Mouse (Mus musculus) macrophage (primary cell): ENCODE results near the gene Zdhhc3. TPM values are rescaled to one million over a fixed set of nuclear protein-coding genes. Genes with fewer than 3 reads are reported as not detected.

ENCODE experiments used
- H3K27ac ChIP-seq: fragments of 350-480 bp; formaldehyde crosslinking; 2 replicates; pipeline ENCODE4 v1.9.0; 2021
- H3K36me3 ChIP-seq: fragments of 350-480 bp; formaldehyde crosslinking; 2 replicates; pipeline ENCODE4 v1.9.0; 2021; ENCODE audit errors: inconsistent target
- H3K4me3 ChIP-seq: fragments of 350-480 bp; formaldehyde crosslinking; 2 replicates; pipeline ENCODE4 v1.9.0; 2021; ENCODE audit errors: inconsistent target
- H3K79me2 ChIP-seq: fragments of 350-480 bp; formaldehyde crosslinking; 2 replicates; pipeline ENCODE4 v1.9.0; 2021; ENCODE audit errors: inconsistent target
- WGBS: methylation state at CpG from one replicate; pipeline ENCODE4 v1.1.7; 2026; ENCODE audit warnings: inconsistent platforms; ENCODE audit not compliant: missing documents; 5-methylcytosine and 5-hydroxymethylcytosine counted together
- polyA plus RNA-seq: library from polyadenylated mRNA; stranded (reverse); fragments of 250-400 nt; gene quantifications from 3 replicates; pipeline ENCODE4 v1.2.4, GENCODE M21; 2018; ENCODE audit warnings: inconsistent platforms

Gene Zdhhc3
- polyA plus RNA-seq, 1 experiment from 2014 or later, result 37.6 TPM

DNA sequence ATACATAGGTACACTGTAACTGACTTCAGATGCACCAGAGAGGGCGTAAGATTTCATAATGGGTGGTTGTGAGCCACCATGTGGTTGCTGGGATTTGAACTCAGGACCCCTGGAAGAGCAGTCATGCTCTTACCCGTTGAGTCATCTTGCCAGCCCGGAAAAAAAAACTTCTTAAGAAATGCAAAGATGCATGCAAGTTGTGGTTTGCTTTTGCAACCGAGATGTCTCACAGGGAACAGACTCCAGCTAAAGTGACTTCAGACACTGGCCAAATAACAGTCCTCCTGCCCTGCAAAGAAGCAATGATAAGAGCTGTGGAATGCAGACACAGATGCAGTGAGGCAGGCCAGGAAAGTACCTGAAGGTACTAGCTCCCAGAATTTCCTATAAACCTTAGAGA lies 22.2 kb downstream of the Zdhhc3 start:
- no peak overlapping the region for H3K4me3 ChIP-seq
- peaks cover 43% of the 10 kb centered on the region for H3K36me3 ChIP-seq
- WGBS, result 38% methylated on average over 4 of the region's 4 CpGs
- no peak overlapping the region for H3K27ac ChIP-seq
- H3K79me2 ChIP-seq, result no peaks in the 10 kb centered on the region

DNA sequence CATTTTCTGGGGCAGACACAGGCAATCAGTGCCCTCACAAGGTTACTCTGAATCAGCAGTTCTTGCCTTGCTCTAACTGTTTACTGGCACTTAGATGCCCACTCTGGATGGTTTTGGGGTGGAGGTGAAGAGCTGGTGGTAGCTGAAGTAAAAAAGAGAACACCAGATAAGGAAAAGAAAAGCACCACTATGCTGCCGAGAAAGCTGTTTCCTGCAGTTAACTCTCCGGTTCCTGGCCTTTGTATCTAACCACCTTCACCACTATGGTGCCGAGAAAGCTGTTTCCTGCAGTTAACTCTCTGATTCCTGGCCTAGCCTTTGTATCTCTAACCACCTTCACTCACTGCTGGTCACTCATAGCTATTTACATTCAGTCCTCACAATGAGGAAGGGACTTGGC lies 25.4 kb downstream of the Zdhhc3 start:
- no peak overlapping the region for H3K4me3 ChIP-seq
- WGBS, result 42% methylated on average over 3 of the region's 3 CpGs
- no peaks in the 10 kb centered on the region for H3K79me2 ChIP-seq
- peaks cover 56% of the 10 kb centered on the region for H3K36me3 ChIP-seq
- no peak overlapping the region for H3K27ac ChIP-seq

DNA sequence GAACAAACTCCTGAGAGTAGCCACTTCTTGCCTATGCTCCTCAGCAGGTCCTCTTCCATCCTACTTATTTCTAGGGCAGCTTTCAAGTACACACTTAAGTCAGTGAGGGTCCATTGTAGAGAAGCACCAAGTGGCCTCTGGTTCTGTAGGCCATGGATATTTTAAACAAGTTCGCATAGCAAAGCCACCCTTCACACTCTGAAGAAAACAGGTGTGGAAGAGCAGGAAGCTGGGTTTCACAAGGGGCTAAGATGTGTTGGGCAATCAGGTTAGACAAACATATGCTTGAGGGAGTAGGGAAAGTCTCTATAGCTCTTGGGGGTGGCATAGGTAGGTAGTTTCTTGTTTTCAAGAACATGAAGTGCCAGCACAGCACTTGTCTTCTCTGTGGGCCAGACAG lies 27.6 kb downstream of the Zdhhc3 start:
- Histone ChIP-seq H3K79me2 (no peaks in the 10 kb centered on the region), H3K4me3 (no peak overlapping the region), H3K27ac (no peak overlapping the region), H3K36me3 (peaks cover 78% of the 10 kb centered on the region)
- 31% methylated on average over 1 of the region's 1 CpGs for whole genome bisulfite sequencing

DNA sequence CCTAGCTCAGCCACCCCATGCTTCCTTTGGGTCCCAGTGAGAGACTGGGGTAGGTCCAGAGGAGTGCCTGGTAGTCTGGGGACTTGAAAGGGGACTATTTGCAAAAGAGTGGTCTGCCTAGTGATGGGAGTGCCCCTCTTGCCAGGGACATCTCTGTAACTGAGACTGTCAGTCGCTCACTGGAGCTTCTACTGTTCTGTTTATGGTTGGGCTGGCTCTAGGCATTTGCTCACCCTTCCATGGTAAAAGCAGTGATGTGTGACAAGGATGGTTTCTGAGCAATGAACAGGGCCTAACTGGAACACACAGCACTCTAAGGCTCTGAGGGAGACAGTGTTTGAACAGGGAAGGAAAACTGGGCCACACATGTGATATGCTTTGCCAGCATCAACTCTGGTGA lies 32.2 kb downstream of the Zdhhc3 start:
- Histone ChIP-seq H3K79me2 (no peaks in the 10 kb centered on the region), H3K36me3 (peaks cover 85% of the 10 kb centered on the region), H3K4me3 (no peak overlapping the region), H3K27ac (no peak overlapping the region)
- WGBS, result 100% methylated on average over 1 of the region's 1 CpGs

DNA sequence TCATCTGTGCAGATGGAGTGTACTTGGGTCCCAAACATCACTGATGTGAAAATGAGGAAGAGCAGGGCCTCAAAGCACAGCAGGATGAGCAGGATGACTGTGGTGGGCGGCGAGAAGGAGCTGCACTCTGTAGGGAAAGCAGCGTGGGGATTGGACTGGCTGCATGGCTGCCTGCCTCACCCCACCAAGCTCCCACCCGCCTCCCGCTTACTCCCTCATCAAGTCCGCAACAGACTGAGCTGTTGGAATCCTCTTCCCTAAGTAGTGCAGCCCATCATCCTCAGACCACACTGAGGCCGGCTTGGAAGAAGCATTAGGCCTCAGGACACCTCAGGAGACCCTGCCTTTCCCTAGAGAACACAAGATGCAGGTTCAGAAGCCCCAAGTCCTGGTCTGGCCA lies 32.6 kb downstream of the Zdhhc3 start:
- Histone ChIP-seq H3K27ac (no peak overlapping the region), H3K79me2 (no peaks in the 10 kb centered on the region), H3K4me3 (no peak overlapping the region), H3K36me3 (peaks cover 80% of the 10 kb centered on the region)
- 95% methylated on average over 7 of the region's 7 CpGs for WGBS

DNA sequence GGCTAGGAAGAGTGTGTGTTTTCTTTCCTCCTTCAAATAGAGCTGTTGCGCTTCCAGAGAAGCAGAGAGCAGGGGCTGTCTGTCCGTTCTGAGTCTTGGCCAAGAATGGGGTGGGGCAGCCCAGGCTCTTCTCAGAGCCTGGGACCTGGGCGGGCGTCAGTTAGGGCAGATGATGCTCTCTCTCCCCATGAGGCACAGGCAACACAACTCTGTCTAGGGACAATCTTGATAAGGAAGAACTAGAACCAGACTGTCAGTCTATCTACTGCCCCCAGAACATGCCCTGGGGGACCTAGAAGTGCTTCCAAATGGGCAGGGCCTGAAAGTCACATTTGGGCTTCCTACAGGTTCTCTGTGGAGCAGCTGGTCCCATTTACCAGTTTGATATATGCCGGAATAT lies 33.9 kb downstream of the Zdhhc3 start:
- Histone ChIP-seq H3K4me3 (no peak overlapping the region), H3K27ac (no peak overlapping the region), H3K79me2 (no peaks in the 10 kb centered on the region), H3K36me3 (peaks cover 78% of the 10 kb centered on the region)
- WGBS, result 97% methylated on average over 5 of the region's 5 CpGs

DNA sequence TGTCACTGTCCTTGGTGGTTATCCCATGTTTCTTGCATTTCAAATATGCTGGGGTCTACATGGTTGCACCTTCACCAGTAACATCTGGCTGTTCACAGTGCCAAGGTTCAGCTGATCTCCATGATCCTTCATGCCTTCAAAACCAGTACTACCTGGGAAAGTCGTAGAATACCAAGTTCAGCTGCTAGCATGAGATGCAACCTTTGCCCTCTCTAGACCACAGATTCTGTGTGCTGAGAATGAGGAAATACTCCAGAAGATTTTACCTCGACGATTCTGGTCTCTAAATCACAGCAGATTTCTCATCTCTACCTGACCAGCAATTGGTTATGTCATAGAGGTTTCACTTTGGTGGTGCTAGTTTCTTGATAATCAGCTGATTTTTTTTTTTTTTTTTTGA lies 52.8 kb downstream of the Zdhhc3 start:
- no peak overlapping the region for H3K27ac ChIP-seq
- no peaks in the 10 kb centered on the region for H3K79me2 ChIP-seq
- H3K4me3 ChIP-seq, result no peak overlapping the region
- 40% methylated on average over 3 of the region's 3 CpGs for WGBS
- no peaks in the 10 kb centered on the region for H3K36me3 ChIP-seq

DNA sequence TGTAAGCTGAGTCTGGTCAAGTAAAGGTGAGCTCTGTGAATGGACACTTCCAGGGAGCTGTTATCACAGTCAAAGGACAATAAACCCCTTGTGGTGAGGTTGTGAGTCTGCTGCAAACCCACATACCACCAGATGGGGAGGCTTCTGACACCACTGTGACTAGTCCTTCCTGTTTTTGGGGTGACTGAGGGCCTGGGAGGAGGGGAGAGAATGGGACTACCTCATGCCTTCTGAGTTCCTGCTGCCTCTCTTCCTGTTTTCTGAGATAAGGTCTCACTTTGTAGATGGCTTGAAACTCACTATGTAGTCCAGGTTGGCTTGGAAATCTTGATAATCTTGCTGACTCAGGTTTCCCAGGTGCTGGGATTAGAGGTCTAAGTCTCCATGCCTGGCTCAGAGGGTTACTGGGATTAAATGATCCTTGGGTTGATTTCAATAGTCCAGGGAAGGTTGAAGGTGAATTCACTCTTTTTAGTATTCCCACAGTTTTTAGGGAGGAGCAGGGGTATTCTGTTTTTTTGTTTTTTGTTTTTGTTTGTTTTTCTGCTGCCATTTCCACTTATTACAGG lies 54.2 kb downstream of the Zdhhc3 start:
- Histone ChIP-seq H3K79me2 (no peaks in the 10 kb centered on the region), H3K36me3 (no peaks in the 10 kb centered on the region), H3K27ac (no peak overlapping the region), H3K4me3 (no peak overlapping the region)

DNA sequence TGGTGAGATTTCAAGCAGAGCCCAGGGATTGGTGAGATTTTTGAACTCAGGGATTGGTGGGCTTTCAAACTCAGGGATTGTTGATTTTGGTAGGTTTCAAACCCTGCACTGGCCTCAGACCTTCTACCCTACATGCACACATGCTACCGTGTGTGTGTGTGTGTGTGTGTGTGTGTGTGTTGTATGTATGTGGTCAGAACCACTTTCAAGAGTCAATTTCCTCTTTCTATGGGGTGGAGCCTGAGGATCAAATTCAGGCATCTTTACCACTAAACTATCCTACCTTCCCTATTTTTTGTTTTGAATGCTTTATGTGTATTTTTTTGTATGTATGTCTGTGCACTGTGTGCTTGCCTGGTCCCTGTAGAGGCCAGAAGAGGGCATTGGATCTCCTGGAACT lies 65.3 kb downstream of the Zdhhc3 start:
- H3K4me3 ChIP-seq, result no peak overlapping the region
- no peak overlapping the region for H3K27ac ChIP-seq
- 0% methylated on average over 1 of the region's 1 CpGs for whole genome bisulfite sequencing
- no peaks in the 10 kb centered on the region for H3K79me2 ChIP-seq
- no peaks in the 10 kb centered on the region for H3K36me3 ChIP-seq

DNA sequence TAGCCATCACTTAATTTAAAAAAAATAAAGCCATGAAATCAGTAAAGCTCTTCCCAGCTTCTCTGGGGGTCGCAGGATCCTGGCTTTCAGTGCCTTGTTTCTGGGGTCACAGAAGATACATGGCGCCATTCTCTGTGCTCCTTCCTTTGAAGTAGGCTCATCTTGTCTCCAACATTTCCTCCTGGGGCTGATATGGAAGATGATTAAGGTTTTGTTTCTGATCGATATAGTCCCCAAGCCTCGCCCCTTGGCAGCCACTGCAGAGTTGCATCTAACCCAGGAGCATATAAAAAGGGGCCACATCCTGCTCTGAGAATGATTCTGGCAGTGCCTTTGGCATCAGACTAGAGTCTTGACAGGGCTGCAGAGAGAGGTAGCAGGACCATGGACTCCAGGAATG lies 78.6 kb downstream of the Zdhhc3 start, which contains the start of gene Tgm4:
Gene Tgm4 (plus strand): TSS at position 301 of the 400 bp plus-strand sequence.
- no peaks in the 10 kb centered on the region for H3K79me2 ChIP-seq
- no peak within 1 kb of the TSS for H3K4me3 ChIP-seq
- WGBS, result 87% methylated on average over 4 of the region's 4 CpGs
- no peaks in the 10 kb centered on the region for H3K36me3 ChIP-seq
- no peak within 1 kb of the TSS for H3K27ac ChIP-seq

DNA sequence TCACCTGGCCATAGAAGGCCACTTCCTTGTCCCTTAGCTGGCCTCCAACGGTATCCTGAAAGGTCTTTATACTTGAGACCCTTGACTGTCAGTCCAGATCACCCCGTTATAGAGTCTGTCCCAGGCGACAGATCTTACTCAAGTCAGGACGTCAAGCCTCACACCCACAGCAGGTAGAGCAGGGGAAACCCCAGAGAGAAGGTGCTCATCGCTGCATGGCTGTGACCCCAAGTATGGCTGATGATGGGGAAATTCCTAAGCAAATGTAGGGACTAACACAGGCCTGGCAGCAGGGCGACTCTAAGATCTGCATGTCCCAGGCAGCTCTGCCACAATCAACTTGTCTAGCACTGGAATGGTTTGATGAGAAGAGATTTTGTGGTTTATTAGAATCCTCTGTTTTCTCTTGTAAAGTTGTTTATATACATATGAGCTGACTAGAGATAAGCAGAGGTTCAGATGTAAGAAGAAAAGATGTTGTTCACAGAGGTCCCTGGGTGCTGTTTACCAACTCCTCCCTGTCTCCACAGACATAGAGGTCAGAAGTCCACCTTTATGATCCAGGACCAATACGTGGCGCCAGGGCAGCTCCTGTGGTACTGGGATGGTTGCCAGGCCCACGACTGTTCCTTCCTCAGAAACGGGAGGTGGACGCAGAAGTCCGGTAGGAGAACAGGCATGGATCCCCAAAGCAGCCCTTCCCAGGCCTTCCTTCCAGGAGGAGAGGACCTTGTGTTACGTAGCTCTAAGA lies 81.3 kb downstream of the Zdhhc3 start:
- H3K79me2 ChIP-seq, result no peaks in the 10 kb centered on the region

DNA sequence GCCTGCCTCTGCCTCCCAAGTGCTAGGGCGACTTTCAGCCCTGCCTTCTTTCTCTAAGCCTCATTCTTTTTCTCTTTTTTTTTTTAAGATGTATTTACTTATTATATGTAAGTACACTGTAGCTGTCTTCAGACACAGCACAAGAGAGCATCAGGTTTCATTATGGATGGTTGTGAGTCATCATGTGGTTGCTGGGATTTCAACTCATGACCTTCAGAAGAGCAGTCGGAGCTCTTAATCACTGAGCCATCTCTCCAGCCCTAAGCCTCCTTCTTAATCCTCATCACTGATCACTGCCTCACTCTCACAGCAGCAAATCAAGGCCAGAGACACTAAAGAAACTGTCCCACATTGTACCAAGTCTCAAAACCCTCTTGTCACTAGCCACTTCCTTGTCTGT lies 88.8 kb downstream of the Zdhhc3 start:
- H3K4me3 ChIP-seq, result no peak overlapping the region
- H3K36me3 ChIP-seq, result no peaks in the 10 kb centered on the region
- no peak overlapping the region for H3K27ac ChIP-seq
- 79% methylated on average over 2 of the region's 2 CpGs for WGBS
- no peaks in the 10 kb centered on the region for H3K79me2 ChIP-seq

More for the DNA sequence above, 81.3 kb downstream of the Zdhhc3 start:
- Histone ChIP-seq H3K36me3 (no peaks in the 10 kb centered on the region), H3K4me3 (no peak overlapping the region), H3K27ac (no peak overlapping the region)
- 80% methylated on average over 13 of the region's 13 CpGs for WGBS

DNA sequence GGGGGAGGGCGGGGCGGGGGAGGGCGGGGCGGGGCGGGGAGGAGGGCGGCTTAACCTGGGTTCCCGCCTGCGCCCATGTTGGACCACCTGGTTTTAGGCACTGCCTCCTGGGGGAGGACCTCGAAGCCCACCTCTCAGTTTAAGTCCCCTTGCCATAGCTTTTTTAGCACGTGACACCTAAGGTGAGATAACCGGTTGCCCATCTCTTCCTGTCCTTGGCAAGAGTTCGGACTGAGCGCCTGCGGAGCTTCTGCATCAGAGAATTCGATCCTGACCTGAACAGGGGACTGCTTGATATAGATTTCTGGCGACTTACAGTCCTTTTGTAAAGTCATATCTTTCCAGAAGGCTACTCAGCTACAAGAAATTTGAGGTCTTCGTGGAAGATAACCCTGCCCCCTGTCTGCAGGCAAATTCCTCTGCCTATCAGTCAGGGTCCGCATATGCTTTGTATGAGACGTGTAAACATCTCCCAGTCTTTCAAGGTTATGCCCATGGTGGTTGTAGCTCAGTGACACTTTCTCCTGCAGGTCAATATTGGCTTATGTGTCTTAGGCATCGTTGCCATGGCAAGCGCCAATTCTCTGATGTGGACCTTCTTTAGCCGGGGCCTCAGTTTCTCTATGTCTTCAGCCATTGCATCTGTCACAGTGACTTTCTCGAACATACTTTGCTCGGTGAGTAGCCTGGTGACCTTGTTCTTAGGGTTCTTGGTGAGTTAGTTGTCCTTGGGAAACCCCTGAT lies 91.2 kb downstream of the Zdhhc3 start:
- H3K27ac ChIP-seq, result no peak overlapping the region
- no peaks in the 10 kb centered on the region for H3K79me2 ChIP-seq
- peak overlapping the region; percentile 20; the same call in 1 of the 2 replicates for H3K4me3 ChIP-seq
- 45% methylated on average over 18 of the region's 24 CpGs for WGBS
- H3K36me3 ChIP-seq, result no peaks in the 10 kb centered on the region

DNA sequence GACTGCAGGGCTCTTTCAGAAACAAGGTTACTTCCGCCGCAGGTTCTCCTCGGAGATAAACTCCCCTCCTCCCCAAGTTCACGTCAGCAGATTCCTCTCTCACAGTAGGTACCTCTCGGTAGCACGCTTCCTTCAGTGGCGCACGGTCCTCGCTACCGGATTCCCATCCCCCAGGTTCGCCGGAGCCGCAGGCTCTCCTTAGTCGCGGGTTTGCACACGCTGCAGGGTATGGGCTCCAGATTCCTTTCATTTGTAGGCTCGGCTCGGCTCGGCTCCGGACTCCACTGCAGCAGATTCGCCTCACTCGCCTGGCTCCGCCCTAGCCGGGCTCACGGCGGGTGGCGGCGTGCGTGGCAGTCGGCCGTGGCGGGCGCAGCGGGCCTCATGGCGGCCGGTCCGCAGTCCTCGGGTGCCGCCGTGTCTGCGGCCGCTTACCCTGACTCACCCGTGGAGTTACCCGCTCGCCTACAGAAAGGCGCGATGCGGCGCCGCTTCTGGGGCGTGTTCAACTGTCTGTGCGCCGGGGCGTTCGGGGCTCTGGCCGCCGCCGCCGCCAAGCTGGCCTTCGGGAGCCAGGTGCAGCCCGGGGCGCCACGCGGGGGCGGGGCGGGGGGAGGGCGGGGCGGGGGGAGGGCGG lies 91.9 kb downstream of the Zdhhc3 start, which contains the start of gene Tmem42:
Gene Tmem42 (plus strand): TSS at position 332 of the 637 bp plus-strand sequence.
- H3K27ac ChIP-seq, result peak within 1 kb of the TSS; percentile 54
- no peaks in the 10 kb centered on the region for H3K79me2 ChIP-seq
- peak within 1 kb of the TSS; percentile 76 for H3K4me3 ChIP-seq
- WGBS, result under 1% methylated on average over 41 of the region's 69 CpGs
- H3K36me3 ChIP-seq, result no peaks in the 10 kb centered on the region
